Mouse (Mus musculus) urinary bladder, adult 18-20 months (tissue): Measurements from ENCODE around the gene Mettl7a2.
A peak's percentile ranks its signal among the peaks of the same experiment; 100 is the strongest.

Experiments
- DNase-seq, 2 experiments: peaks; one replicate each; pipeline ENCODE4 v3.0.0; 2022; ENCODE audit warnings: low spot score in 2 of 2, mixed read lengths in 2 of 2

Mettl7a2 gene

GRCm38 (mm10) chr15:100395561-100395960 is 42.6 kb downstream of the Mettl7a2 start:
- no peak for DNase-seq

DNA sequence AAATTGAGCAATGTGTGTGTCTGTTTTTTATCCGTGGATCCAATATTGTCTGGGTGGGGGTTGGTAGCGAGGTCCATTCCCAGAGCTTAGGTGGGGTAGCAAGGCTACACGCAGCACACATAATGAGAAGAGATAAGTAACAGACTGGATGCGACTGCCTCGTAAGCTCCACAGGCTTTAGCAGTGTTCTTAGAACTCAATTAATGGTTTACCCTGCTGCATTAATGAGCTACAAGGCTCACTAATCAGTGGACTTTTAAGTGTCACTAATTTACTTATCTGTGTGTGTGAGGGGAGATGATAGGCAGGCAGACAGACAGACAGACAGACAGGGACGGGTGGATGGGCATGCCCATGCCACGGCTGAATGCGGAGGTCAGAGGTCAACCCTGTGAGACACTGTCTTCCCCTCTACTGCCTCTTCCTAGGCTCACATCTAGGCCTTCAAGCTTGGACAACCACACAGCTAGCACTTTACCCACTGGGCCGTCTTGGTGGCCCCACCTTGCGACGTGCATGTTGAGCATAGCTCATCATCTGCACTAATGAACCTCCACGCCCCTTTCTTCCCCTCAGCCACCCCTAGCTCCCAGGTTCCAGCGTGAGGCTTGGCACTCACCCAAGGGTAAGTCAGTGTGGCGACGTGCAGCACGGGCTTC is 47.7 kb downstream of the Mettl7a2 start:
- no peak for DNase-seq

GRCm38 (mm10) chr15:100401811-100402210 is 48.8 kb downstream of the Mettl7a2 start:
- DNase-seq = no peak

GRCm38 (mm10) chr15:100402347-100402746 is 49.3 kb downstream of the Mettl7a2 start:
- DNase-seq = no peak

GRCm38 (mm10) chr15:100402798-100403197 is 49.8 kb downstream of the Mettl7a2 start:
- no peak for DNase-seq

GRCm38 (mm10) chr15:100403318-100404000 is 50.5 kb downstream of the Mettl7a2 start:
- DNase-seq = no peak

DNA sequence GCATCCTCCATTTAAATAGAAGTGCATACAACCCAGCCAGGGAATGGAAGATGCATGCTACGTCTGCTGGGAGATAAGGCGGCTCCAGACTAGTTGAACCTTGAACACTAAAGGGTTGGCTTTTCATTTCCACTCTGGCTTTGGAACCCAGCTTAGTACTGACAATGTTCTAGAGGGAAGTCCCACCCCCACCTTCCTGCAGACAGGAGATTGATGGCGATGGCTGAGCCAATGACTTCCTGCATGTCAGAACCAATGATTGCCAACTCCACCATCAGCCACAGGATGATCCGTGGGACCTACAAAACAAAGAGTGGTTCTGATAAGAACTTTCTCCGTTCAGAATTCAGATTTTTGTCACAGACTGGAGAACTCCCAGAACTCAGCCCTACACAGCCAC is 53.1 kb downstream of the Mettl7a2 start:
- no peak for DNase-seq

DNA sequence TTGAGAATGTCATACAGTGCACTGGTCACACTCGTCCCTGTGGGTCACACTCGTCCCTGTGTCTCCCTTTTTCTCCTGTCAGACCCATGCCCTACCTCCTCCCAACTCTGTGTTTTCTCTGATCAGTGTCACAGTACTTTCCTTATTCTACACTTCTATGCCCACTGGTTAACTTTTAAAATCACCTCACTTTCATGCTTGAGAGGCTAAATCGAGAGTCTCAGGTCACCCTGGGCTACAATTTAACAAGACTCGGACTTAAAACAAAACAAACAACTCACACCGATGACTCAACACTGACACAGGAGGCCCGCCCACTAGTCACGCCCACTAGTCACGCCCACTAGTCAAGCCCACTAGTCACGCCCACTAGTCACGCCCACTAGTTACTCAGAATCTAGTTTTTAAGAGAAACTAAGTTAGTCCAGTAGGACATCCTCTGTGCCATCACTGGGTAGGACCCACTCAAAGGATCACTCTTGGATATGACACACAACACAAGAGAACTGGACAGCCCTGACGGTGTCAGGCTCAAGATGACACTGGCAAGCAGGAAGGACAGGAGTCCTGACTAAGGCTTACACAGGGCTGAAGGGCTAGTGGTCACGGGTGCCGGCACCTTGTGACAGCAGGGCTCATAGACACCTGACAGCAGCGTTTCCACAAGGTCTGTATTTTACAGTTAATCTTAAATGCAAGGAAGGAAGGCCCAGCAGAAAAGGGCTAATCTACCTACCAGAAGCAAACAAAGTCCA is 58.1 kb downstream of the Mettl7a2 start:
- peak; percentile 48 to 57 for DNase-seq
